Mouse (Mus musculus): ENCODE measurements at regions not wholly inside any gene's neighbourhood (a gene's known extent, or its start where the extent isn't known, plus 50 kb on each side); places are given as distances from the start of the nearest gene placed in this dataset.

- TF ChIP-seq CTCF (conservative IDR thresholded peaks at IDR 0.05 in 1 of 2, IDR thresholded peaks at IDR 0.05 in 1 of 2; ENCODE audit: low read depth in 2 of 2, low read length in 2 of 2): no peak
- TF ChIP-seq SIN3A (IDR thresholded peaks at IDR 0.05; ENCODE audit: low read length): no peak
- TF ChIP-seq JUND (conservative IDR thresholded peaks at IDR 0.05; ENCODE audit: low read depth, low read length): no peak
- no peak for TF ChIP-seq EP300 (IDR thresholded peaks at IDR 0.05; ENCODE audit: low read length)
- TF ChIP-seq POLR2A (IDR thresholded peaks at IDR 0.05; ENCODE audit: low read depth, low read length): no peak
- TF ChIP-seq ZMIZ1 (IDR thresholded peaks at IDR 0.05; ENCODE audit: low read depth, low read length): no peak
Measured at GRCm38 (mm10) chr13:19504241-19504640, 108.6 kb upstream of the Stard3nl start.

Data from CH12.LX (cell line).